Mouse (Mus musculus) thymus, postnatal 14 days (tissue): Measurements from ENCODE around the gene Gm3045.
A peak's percentile ranks its signal among the peaks of the same experiment; 100 is the strongest.

Experiments used
- DNase-seq: peaks from one replicate; pipeline ENCODE4 v3.0.0; 2021

Gene Gm3045

GRCm38 (mm10) chr13:56438211-56439075, 12.0 kb downstream of the Gm3045 start, which contains the start of gene Slc25a48:
TSS of gene Slc25a48 (plus strand) at chr13:56438355.
- no peak for DNase-seq

GRCm38 (mm10) chr13:56443411-56443810, 17.0 kb downstream of the Gm3045 start:
- DNase-seq = no peak

GRCm38 (mm10) chr13:56444112-56444511, 17.7 kb downstream of the Gm3045 start:
- DNase-seq = no peak

- DNase-seq = no peak
Measured at GRCm38 (mm10) chr13:56444996-56445395, 18.6 kb downstream of the Gm3045 start.

GRCm38 (mm10) chr13:56449239-56450030, 23.0 kb downstream of the Gm3045 start:
- no peak for DNase-seq

GRCm38 (mm10) chr13:56450035-56450434, 23.6 kb downstream of the Gm3045 start:
- no peak for DNase-seq

GRCm38 (mm10) chr13:56458001-56458400, 31.6 kb downstream of the Gm3045 start:
- no peak for DNase-seq

GRCm38 (mm10) chr13:56461460-56461859, 35.1 kb downstream of the Gm3045 start:
- DNase-seq = no peak

- DNase-seq = no peak
Measured at GRCm38 (mm10) chr13:56462791-56463190, 36.4 kb downstream of the Gm3045 start.

- DNase-seq = no peak
Measured at GRCm38 (mm10) chr13:56463261-56463660, 36.9 kb downstream of the Gm3045 start.

GRCm38 (mm10) chr13:56463750-56464149, 37.4 kb downstream of the Gm3045 start:
- DNase-seq = no peak

GRCm38 (mm10) chr13:56467786-56468185, 41.4 kb downstream of the Gm3045 start:
- DNase-seq = no peak

- no peak for DNase-seq
Measured at GRCm38 (mm10) chr13:56468536-56468935, 42.1 kb downstream of the Gm3045 start.

GRCm38 (mm10) chr13:56471211-56471610, 44.8 kb downstream of the Gm3045 start:
- DNase-seq = no peak

- DNase-seq = no peak
Measured at GRCm38 (mm10) chr13:56471951-56472350, 45.6 kb downstream of the Gm3045 start.

- no peak for DNase-seq
Measured at GRCm38 (mm10) chr13:56472661-56473060, 46.3 kb downstream of the Gm3045 start.

GRCm38 (mm10) chr13:56475363-56475762, 49.0 kb downstream of the Gm3045 start:
- DNase-seq = peak; percentile 49

- DNase-seq = peak; percentile 70
Measured at GRCm38 (mm10) chr13:56476790-56477189, 50.4 kb downstream of the Gm3045 start.

- DNase-seq = no peak
Measured at GRCm38 (mm10) chr13:56477271-56477670, 50.9 kb downstream of the Gm3045 start.

- DNase-seq = no peak
Measured at GRCm38 (mm10) chr13:56478027-56478426, 51.6 kb downstream of the Gm3045 start.

GRCm38 (mm10) chr13:56482146-56482545, 55.8 kb downstream of the Gm3045 start, which contains the start of gene Il9:
TSS of gene Il9 (minus strand) at chr13:56482246.
- DNase-seq = no peak
